Mouse (Mus musculus) myocyte (in vitro differentiated cells): ENCODE data around the gene Glis3. TPM values are rescaled to one million over a fixed set of nuclear protein-coding genes. Genes with fewer than 3 reads are reported as not detected.
A peak's percentile ranks its signal among the peaks of the same experiment; 100 is the strongest.

Experiments
- H3K27me3 ChIP-seq: one replicate; pipeline ENCODE4 v1.6.1; 2011; ENCODE audit not compliant: control insufficient read depth, insufficient read depth, insufficient read length
- H3K36me3 ChIP-seq: one replicate; pipeline ENCODE4 v1.6.1; 2011; ENCODE audit not compliant: control insufficient read depth, insufficient read depth
- H3K4me2 ChIP-seq: one replicate; pipeline ENCODE4 v1.6.1; 2011; ENCODE audit warnings: low read depth, control low read depth
- H3K4me3 ChIP-seq: one replicate; pipeline ENCODE4 v1.5.1; 2011; ENCODE audit warnings: mild to moderate bottlenecking, control low read depth, moderate library complexity
- H3K79me2 ChIP-seq: one replicate; pipeline ENCODE4 v1.6.1; 2011; ENCODE audit not compliant: control insufficient read depth, insufficient read depth
- H3ac ChIP-seq: one replicate; pipeline ENCODE4 v1.6.1; 2011; ENCODE audit not compliant: control insufficient read depth, insufficient read length
- CEBPB ChIP-seq: IDR thresholded peaks from 2 replicates; pipeline ENCODE4 v1.6.1; 2011; ENCODE audit warnings: mild to moderate bottlenecking, moderate library complexity; ENCODE audit not compliant: poor library complexity, insufficient read depth, severe bottlenecking
- E2F4 ChIP-seq: IDR thresholded peaks from one replicate; pipeline ENCODE4 v1.6.1; 2011; ENCODE audit warnings: mild to moderate bottlenecking, control low read depth, moderate library complexity; ENCODE audit not compliant: insufficient read depth
- MAX ChIP-seq: IDR thresholded peaks from one replicate; pipeline ENCODE4 v1.6.1; 2011; ENCODE audit warnings: low read depth, mild to moderate bottlenecking, control low read depth
- MYOD1 ChIP-seq, 3 experiments: IDR thresholded peaks; one replicate each; pipeline ENCODE4 v1.6.1; 2011; ENCODE audit warnings: control low read depth in 2 of 3, low read depth in 2 of 3, mild to moderate bottlenecking in 2 of 3, moderate library complexity in 1 of 3; ENCODE audit not compliant: insufficient read length in 2 of 3, control insufficient read depth in 1 of 3
- MYOG ChIP-seq, 3 experiments: IDR thresholded peaks; one replicate each; pipeline ENCODE4 v1.6.1; 2011; ENCODE audit warnings: control low read depth in 2 of 3, low read depth in 2 of 3, mild to moderate bottlenecking in 2 of 3; ENCODE audit not compliant: insufficient read length in 2 of 3, control insufficient read depth in 1 of 3, insufficient read depth in 1 of 3
- POLR2A ChIP-seq: IDR thresholded peaks from one replicate; pipeline ENCODE4 v1.6.1; 2011; ENCODE audit warnings: low read depth, mild to moderate bottlenecking, control low read depth, moderate library complexity; ENCODE audit not compliant: insufficient read length
- POLR2AphosphoS2 ChIP-seq: IDR thresholded peaks from one replicate; pipeline ENCODE4 v1.6.1; 2011; ENCODE audit warnings: low read depth, control low read depth; ENCODE audit not compliant: insufficient read length
- REST ChIP-seq: IDR thresholded peaks from one replicate; pipeline ENCODE4 v1.6.1; 2011; ENCODE audit warnings: mild to moderate bottlenecking, control low read depth, moderate library complexity; ENCODE audit not compliant: insufficient read depth, insufficient read length
- SRF ChIP-seq: IDR thresholded peaks from one replicate; pipeline ENCODE4 v1.6.1; 2011; ENCODE audit warnings: low read depth; ENCODE audit not compliant: control insufficient read depth, insufficient read length
- TCF12 ChIP-seq: IDR thresholded peaks from one replicate; pipeline ENCODE4 v1.6.1; 2011; ENCODE audit warnings: mild to moderate bottlenecking, control low read depth; ENCODE audit not compliant: poor library complexity, insufficient read depth, severe bottlenecking
- TCF3 ChIP-seq: IDR thresholded peaks from one replicate; pipeline ENCODE4 v1.6.1; 2011; ENCODE audit warnings: low read depth, control low read depth; ENCODE audit not compliant: insufficient read length
- USF1 ChIP-seq: IDR thresholded peaks from one replicate; pipeline ENCODE4 v1.6.1; 2011; ENCODE audit warnings: low read depth, mild to moderate bottlenecking, control low read depth, moderate library complexity
- polyA plus RNA-seq: library from polyadenylated mRNA; unstranded; fragments of >200 nt; fragmentation: generic; extraction: Trizol; gene quantifications from one replicate; pipeline ENCODE4 v1.2.1, GENCODE M21; 2012; ENCODE audit warnings: missing spikeins

Glis3 gene
- polyA plus RNA-seq, 1 experiment = 0.79 TPM

DNA sequence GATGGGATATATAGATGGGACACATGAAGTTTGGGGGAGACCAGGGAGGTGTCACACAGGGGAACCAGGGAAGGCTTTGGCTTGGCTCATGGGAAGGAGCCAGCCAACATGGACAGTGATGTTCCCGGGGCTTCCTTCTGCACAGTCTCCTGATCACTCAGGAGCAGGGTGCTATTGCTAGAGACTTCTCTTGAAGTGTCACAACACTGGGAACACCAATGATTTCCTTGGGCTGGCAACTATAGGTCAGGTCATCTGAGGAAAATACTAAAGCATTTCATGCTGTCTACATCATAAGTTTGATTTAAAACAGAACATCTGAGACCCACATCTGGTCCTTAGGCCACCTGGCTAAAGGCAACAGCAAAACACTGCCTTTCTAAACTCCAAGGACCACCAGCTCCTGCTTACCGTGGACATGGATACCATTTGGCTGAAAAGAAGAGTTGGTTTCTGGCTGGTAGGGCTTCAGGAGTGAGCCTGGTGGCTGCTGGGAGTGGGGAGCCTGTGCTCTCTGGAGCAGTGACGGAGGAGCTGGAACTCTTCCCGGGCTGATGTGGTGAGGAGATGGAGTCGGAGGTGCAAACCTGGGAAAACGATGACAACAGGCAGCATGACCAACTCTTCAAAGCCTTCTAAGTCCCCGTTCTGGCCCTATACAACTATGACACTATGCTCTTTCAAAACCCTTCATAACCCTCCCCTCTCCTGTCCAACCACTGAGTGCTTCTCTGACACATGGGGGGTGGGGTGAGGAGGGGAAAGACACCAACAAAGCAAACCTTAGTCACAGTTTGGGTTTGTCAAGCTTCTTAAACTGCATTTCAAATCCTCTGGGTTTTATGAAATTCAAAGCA is 396.4 kb downstream of the Glis3 start:
- no peak overlapping the region for H3K4me3 ChIP-seq
- no peaks in the 10 kb centered on the region for H3K79me2 ChIP-seq
- H3K4me2 ChIP-seq = peak overlapping the region; percentile 64
- H3K27me3 ChIP-seq = no peaks in the 10 kb centered on the region
- TF ChIP-seq E2F4 (no peak), POLR2A (no peak), CEBPB (no peak), SRF (no peak), POLR2AphosphoS2 (no peak), TCF12 (no peak), TCF3 (no peak), REST (no peak), USF1 (no peak), MYOD1 (IDR thresholded peaks at IDR 0.05; ENCODE audit: control insufficient read depth in 1 of 3, insufficient read length in 2 of 3, low read depth in 2 of 3) (no peak), MAX (no peak), MYOG (IDR thresholded peaks at IDR 0.05; ENCODE audit: control insufficient read depth in 1 of 3, insufficient read depth in 1 of 3, insufficient read length in 2 of 3, low read depth in 2 of 3) (no peak)
- H3ac ChIP-seq = no peak overlapping the region
- H3K36me3 ChIP-seq = no peaks in the 10 kb centered on the region

DNA sequence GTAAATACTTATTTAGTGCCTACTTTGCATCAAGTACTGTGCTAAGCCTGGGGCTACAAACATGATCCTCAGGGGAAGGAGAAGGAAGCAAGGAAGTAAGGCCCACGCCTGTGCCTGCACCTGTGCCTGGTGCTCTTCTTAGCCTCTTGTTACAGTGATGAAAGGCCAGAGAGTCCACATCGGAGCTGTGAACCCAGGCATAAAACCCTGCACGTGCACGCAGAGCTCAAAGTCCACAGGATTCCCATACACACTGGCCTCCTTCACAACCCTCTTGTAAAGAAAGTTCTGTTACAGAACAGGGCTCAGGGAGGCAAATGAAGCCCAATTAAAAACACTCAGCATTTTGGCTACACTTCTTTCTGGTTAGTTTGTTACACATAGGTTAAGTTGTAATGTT is 398.5 kb downstream of the Glis3 start:
- no peak overlapping the region for H3K4me2 ChIP-seq
- no peak for TF ChIP-seq POLR2AphosphoS2
- TF ChIP-seq E2F4 = no peak
- no peak for TF ChIP-seq SRF
- TF ChIP-seq MYOD1 (IDR thresholded peaks at IDR 0.05; ENCODE audit: control insufficient read depth in 1 of 3, insufficient read length in 2 of 3, low read depth in 2 of 3) = no peak
- no peak for TF ChIP-seq CEBPB
- TF ChIP-seq MAX = no peak
- no peak for TF ChIP-seq POLR2A
- TF ChIP-seq TCF12 = no peak
- no peak for TF ChIP-seq TCF3
- no peak for TF ChIP-seq MYOG (IDR thresholded peaks at IDR 0.05; ENCODE audit: control insufficient read depth in 1 of 3, insufficient read depth in 1 of 3, insufficient read length in 2 of 3, low read depth in 2 of 3)
- TF ChIP-seq REST = no peak
- H3ac ChIP-seq = no peak overlapping the region
- H3K79me2 ChIP-seq = no peaks in the 10 kb centered on the region
- H3K36me3 ChIP-seq = no peaks in the 10 kb centered on the region
- no peaks in the 10 kb centered on the region for H3K27me3 ChIP-seq
- H3K4me3 ChIP-seq = no peak overlapping the region

DNA sequence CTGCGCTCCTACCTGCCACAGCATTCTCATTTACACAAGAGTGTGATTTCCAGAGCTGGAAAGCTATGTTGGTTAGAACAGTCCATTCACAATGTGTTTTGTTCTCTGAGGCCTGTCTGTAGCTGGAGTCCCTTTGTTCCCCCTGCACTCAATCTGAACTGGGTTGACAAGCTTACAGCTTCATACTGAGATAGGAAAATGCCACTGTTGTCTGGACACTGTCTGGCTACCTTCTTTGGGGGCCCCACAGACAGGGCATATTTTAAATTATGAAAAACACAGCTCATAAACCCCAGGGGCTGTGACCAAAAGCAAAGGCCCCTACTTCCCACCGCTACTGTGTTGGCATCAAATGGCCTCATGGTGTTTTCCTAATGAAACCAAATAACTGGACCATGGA is 402.8 kb downstream of the Glis3 start:
- Histone ChIP-seq H3K27me3 (no peaks in the 10 kb centered on the region), H3K4me2 (no peak overlapping the region), H3ac (no peak overlapping the region), H3K36me3 (no peaks in the 10 kb centered on the region), H3K79me2 (no peaks in the 10 kb centered on the region), H3K4me3 (no peak overlapping the region)
- TF ChIP-seq TCF12 (no peak), TCF3 (no peak), REST (no peak), SRF (no peak), POLR2A (no peak), E2F4 (no peak), MYOG (IDR thresholded peaks at IDR 0.05; ENCODE audit: control insufficient read depth in 1 of 3, insufficient read depth in 1 of 3, insufficient read length in 2 of 3, low read depth in 2 of 3) (no peak), MYOD1 (IDR thresholded peaks at IDR 0.05; ENCODE audit: control insufficient read depth in 1 of 3, insufficient read length in 2 of 3, low read depth in 2 of 3) (no peak), POLR2AphosphoS2 (no peak), MAX (no peak), CEBPB (no peak), USF1 (no peak)

GRCm38 (mm10) chr19:28274501-28274900 is 405.4 kb downstream of the Glis3 start:
- Histone ChIP-seq H3K4me3 (no peak overlapping the region), H3K4me2 (no peak overlapping the region), H3K36me3 (no peaks in the 10 kb centered on the region), H3K27me3 (no peaks in the 10 kb centered on the region), H3K79me2 (no peaks in the 10 kb centered on the region), H3ac (no peak overlapping the region)
- TF ChIP-seq REST = no peak
- TF ChIP-seq USF1 = no peak
- no peak for TF ChIP-seq TCF12
- TF ChIP-seq POLR2A = no peak
- TF ChIP-seq MYOG (IDR thresholded peaks at IDR 0.05; ENCODE audit: control insufficient read depth in 1 of 3, insufficient read depth in 1 of 3, insufficient read length in 2 of 3, low read depth in 2 of 3) = no peak
- no peak for TF ChIP-seq E2F4
- no peak for TF ChIP-seq SRF
- TF ChIP-seq MAX = no peak
- TF ChIP-seq MYOD1 (IDR thresholded peaks at IDR 0.05; ENCODE audit: control insufficient read depth in 1 of 3, insufficient read length in 2 of 3, low read depth in 2 of 3) = no peak
